Mouse (Mus musculus) heart, postnatal 0 days (tissue): Measurements from ENCODE around the gene Ripk4. TPM values are rescaled to one million over a fixed set of nuclear protein-coding genes. Genes with fewer than 3 reads are reported as not detected.

Experiments used
- ATAC-seq: fragments of 200-750 bp; cut with Nextera tagmentation; 2 replicates; pipeline ENCODE4 v1.8.0; 2017; ENCODE audit warnings: low read depth, moderate number of reproducible peaks, moderate library complexity; ENCODE audit not compliant: insufficient read depth
- DNase-seq: peaks from one replicate; pipeline ENCODE4 v3.0.0-alpha.2; 2016; ENCODE audit warnings: low spot score
- H3K27ac ChIP-seq: fragments of 300-500 bp; sonication (generic); 2 replicates; pipeline ENCODE4 v1.5.1; 2014; ENCODE audit warnings: low read depth, mild to moderate bottlenecking
- H3K27me3 ChIP-seq: fragments of 300-500 bp; sonication (generic); 2 replicates; pipeline ENCODE4 v1.6.1; 2014; ENCODE audit warnings: low read length, mixed read lengths; ENCODE audit not compliant: control insufficient read depth, insufficient read depth
- H3K36me3 ChIP-seq: fragments of 300-500 bp; sonication (generic); replicated peaks from 2 replicates; pipeline ENCODE4 v1.6.1; 2014; ENCODE audit warnings: low read length, mixed read lengths; ENCODE audit not compliant: control insufficient read depth, insufficient read depth
- H3K4me1 ChIP-seq: fragments of 300-500 bp; sonication (generic); 2 replicates; pipeline ENCODE4 v1.6.1; 2014; ENCODE audit warnings: antibody characterized with exemption; ENCODE audit not compliant: control insufficient read depth, insufficient read depth
- H3K4me2 ChIP-seq: fragments of 300-500 bp; sonication (generic); 2 replicates; pipeline ENCODE4 v1.6.1; 2014; ENCODE audit warnings: low read depth, mild to moderate bottlenecking, low read length, moderate library complexity
- H3K4me3 ChIP-seq: fragments of 300-500 bp; sonication (generic); 2 replicates; pipeline ENCODE4 v1.5.1; 2014; ENCODE audit warnings: low read depth, low read length
- H3K9ac ChIP-seq: fragments of 300-500 bp; sonication (generic); replicated peaks from 2 replicates; pipeline ENCODE4 v1.6.1; 2014; ENCODE audit warnings: low read depth, low read length, mixed read lengths
- H3K9me3 ChIP-seq: fragments of 300-500 bp; sonication (generic); replicated peaks from 2 replicates; pipeline ENCODE4 v1.6.1; 2016; ENCODE audit warnings: low read length; ENCODE audit not compliant: control insufficient read depth
- CTCF ChIP-seq: IDR thresholded peaks from 2 replicates; pipeline ENCODE4 v1.5.1; 2016; ENCODE audit warnings: antibody characterized with exemption, control low read depth, low read depth
- EP300 ChIP-seq: IDR thresholded peaks from 2 replicates; pipeline ENCODE4 v1.6.1; 2016; ENCODE audit warnings: antibody characterized with exemption, low read depth
- WGBS: fragments of 180-500 bp; shearing (Covaris S2); extraction: QIAGEN DNeasy Blood & Tissue Kit; methylation state at CpG from one replicate; pipeline ENCODE4 v1.1.7; 2014; 5-methylcytosine and 5-hydroxymethylcytosine counted together
- polyA plus RNA-seq: library from polyadenylated mRNA; unstranded; fragments of >200 nt; fragmentation: Nextera tagmentation; extraction: Ambion mirVana; gene quantifications from 2 replicates; pipeline ENCODE4 v1.2.1, GENCODE M21; 2015
- total RNA-seq: library from RNA; depleted of rRNA; stranded (reverse); fragments of >200 nt; gene quantifications from 2 replicates; pipeline ENCODE4 v1.2.3, GENCODE M21; 2014; ENCODE audit warnings: low replicate concordance

The Ripk4 gene
- total and polyA plus RNA-seq, 2 experiments from 2014 or later = 1.1 to 4.3 TPM

- Histone ChIP-seq H3K4me1 (peaks cover 11% of the 10 kb centered on the region; the same call in 1 of the 2 replicates), H3K36me3 (no peaks in the 10 kb centered on the region), H3K27me3 (peaks cover 45% of the 10 kb centered on the region), H3K4me3 (peak overlapping the region; percentile 49), H3K4me2 (peak overlapping the region; percentile 80), H3K27ac (no peak overlapping the region), H3K9ac (no peak overlapping the region), H3K9me3 (no peaks in the 10 kb centered on the region)
- TF ChIP-seq CTCF (no peak), EP300 (no peak)
- WGBS = 21% methylated on average over 13 of the region's 13 CpGs
- no peak for ATAC-seq
- no peak for DNase-seq
Observed at GRCm38 (mm10) chr16:97763990-97764340, 378 bp upstream of the Ripk4 start.

GRCm38 (mm10) chr16:97761782-97762181, 1.8 kb downstream of the Ripk4 start:
- no peak for TF ChIP-seq EP300
- no peak for DNase-seq
- WGBS = 62% methylated on average over 2 of the region's 2 CpGs
- ATAC-seq = no peak
- no peak overlapping the region for H3K4me2 ChIP-seq
- no peak overlapping the region for H3K4me3 ChIP-seq
- H3K27me3 ChIP-seq = peaks cover 45% of the 10 kb centered on the region
- H3K4me1 ChIP-seq = peaks cover 11% of the 10 kb centered on the region; the same call in 1 of the 2 replicates
- H3K36me3 ChIP-seq = no peaks in the 10 kb centered on the region
- no peak overlapping the region for H3K27ac ChIP-seq
- H3K9me3 ChIP-seq = no peaks in the 10 kb centered on the region
- H3K9ac ChIP-seq = no peak overlapping the region

GRCm38 (mm10) chr16:97759681-97760080, 3.9 kb downstream of the Ripk4 start:
- ATAC-seq = no peak
- H3K4me2 ChIP-seq = no peak overlapping the region
- 0 out of 2 replicates have a peak overlapping the region, but pooled peaks have one; percentile 44 for H3K27ac ChIP-seq
- no peaks in the 10 kb centered on the region for H3K9me3 ChIP-seq
- no peaks in the 10 kb centered on the region for H3K36me3 ChIP-seq
- no peak for TF ChIP-seq CTCF
- no peak for TF ChIP-seq EP300
- no peak overlapping the region for H3K4me3 ChIP-seq
- WGBS = 22% methylated on average over 3 of the region's 3 CpGs
- no peak overlapping the region for H3K9ac ChIP-seq
- peaks cover 11% of the 10 kb centered on the region; the same call in 1 of the 2 replicates for H3K4me1 ChIP-seq
- DNase-seq = no peak
- H3K27me3 ChIP-seq = peaks cover 29% of the 10 kb centered on the region

- H3K9ac ChIP-seq = no peak overlapping the region
- no peak overlapping the region for H3K4me2 ChIP-seq
- H3K9me3 ChIP-seq = no peaks in the 10 kb centered on the region
- H3K27me3 ChIP-seq = peaks cover 15% of the 10 kb centered on the region
- H3K4me3 ChIP-seq = no peak overlapping the region
- DNase-seq (no peak), ATAC-seq (no peak)
- peaks cover 11% of the 10 kb centered on the region; the same call in 1 of the 2 replicates for H3K4me1 ChIP-seq
- TF ChIP-seq CTCF = no peak
- 59% methylated on average over 2 of the region's 2 CpGs for WGBS
- H3K27ac ChIP-seq = no peak overlapping the region
- no peaks in the 10 kb centered on the region for H3K36me3 ChIP-seq
Observed at GRCm38 (mm10) chr16:97758288-97758687, 5.3 kb downstream of the Ripk4 start.

GRCm38 (mm10) chr16:97756460-97756859, 7.1 kb downstream of the Ripk4 start:
- Histone ChIP-seq H3K27ac (no peak overlapping the region), H3K36me3 (no peaks in the 10 kb centered on the region), H3K4me3 (no peak overlapping the region), H3K27me3 (no peaks in the 10 kb centered on the region), H3K4me2 (no peak overlapping the region), H3K9ac (no peak overlapping the region), H3K9me3 (no peaks in the 10 kb centered on the region), H3K4me1 (peaks cover 11% of the 10 kb centered on the region; the same call in 1 of the 2 replicates)
- ATAC-seq (no peak), DNase-seq (no peak)
- no peak for TF ChIP-seq CTCF
- no peak for TF ChIP-seq EP300
- 66% methylated on average over 2 of the region's 2 CpGs for WGBS

GRCm38 (mm10) chr16:97752316-97752941, 11.2 kb downstream of the Ripk4 start:
- no peak for ATAC-seq
- TF ChIP-seq EP300 = no peak
- TF ChIP-seq CTCF = no peak
- no peak overlapping the region for H3K4me3 ChIP-seq
- no peaks in the 10 kb centered on the region for H3K9me3 ChIP-seq
- H3K9ac ChIP-seq = no peak overlapping the region
- H3K27ac ChIP-seq = no peak overlapping the region
- no peak overlapping the region for H3K4me2 ChIP-seq
- H3K27me3 ChIP-seq = no peaks in the 10 kb centered on the region
- H3K4me1 ChIP-seq = no peaks in the 10 kb centered on the region; the same call in 1 of the 2 replicates
- WGBS = 58% methylated on average over 3 of the region's 3 CpGs
- no peak for DNase-seq
- H3K36me3 ChIP-seq = no peaks in the 10 kb centered on the region
